Mouse (Mus musculus) neutrophil, adult 65 days (primary cell): ENCODE data around the gene Cmss1. TPM values are rescaled to one million over a fixed set of nuclear protein-coding genes. Genes with fewer than 3 reads are reported as not detected.

Experiments used
- total RNA-seq: library from RNA; stranded (reverse); gene quantifications from 2 replicates; pipeline ENCODE4 v1.2.4, GENCODE M21; 2023

Gene Cmss1
- total RNA-seq, result 5.2 and 5.8 TPM in 2 replicates

GRCm38 (mm10) chr16:57606444-57607227 is at the start of gene Cmss1:
Gene Cmss1, minus strand, starts transcription at chr16:57606864.

GRCm38 (mm10) chr16:57352751-57353150 is 253.9 kb downstream of the Cmss1 start, which contains the start of gene Filip1l:
Gene Filip1l, plus strand, starts transcription at chr16:57353093.

GRCm38 (mm10) chr16:57292765-57293164 is 313.9 kb downstream of the Cmss1 start, which contains the start of gene Tmem30c:
Gene Tmem30c, minus strand, starts transcription at chr16:57292865.

Other genes starting within 250 kb of the Cmss1 start
- gene Col8a1, start 147.9 kb upstream of the Cmss1 start, total RNA-seq, result not detected in 2 replicates